Mouse (Mus musculus) thymus, postnatal 4 days (tissue): Measurements from ENCODE around the gene Plxnd1.

Source experiments
- DNase-seq: peaks from one replicate; pipeline ENCODE4 v3.0.0; 2021

Gene Plxnd1

GRCm38 (mm10) chr6:115998758-115999157 lies 4.0 kb upstream of the Plxnd1 start:
- DNase-seq: peak; percentile 9

GRCm38 (mm10) chr6:115997726-115998311 lies 3.0 kb upstream of the Plxnd1 start:
- no peak for DNase-seq

- DNase-seq: peak; percentile 76
These were observed 1.5 kb upstream of the Plxnd1 start for GRCm38 (mm10) chr6:115996171-115996851.

- DNase-seq: peak; percentile 50
These were observed 731 bp upstream of the Plxnd1 start for GRCm38 (mm10) chr6:115995531-115995941.

GRCm38 (mm10) chr6:115994146-115994876 lies 494 bp downstream of the Plxnd1 start:
- DNase-seq: peak; percentile 69

GRCm38 (mm10) chr6:115993463-115994145 lies 1.2 kb downstream of the Plxnd1 start:
- DNase-seq: peak; percentile 79

GRCm38 (mm10) chr6:115992981-115993380 lies 1.8 kb downstream of the Plxnd1 start:
- DNase-seq: peak; percentile 51

DNA sequence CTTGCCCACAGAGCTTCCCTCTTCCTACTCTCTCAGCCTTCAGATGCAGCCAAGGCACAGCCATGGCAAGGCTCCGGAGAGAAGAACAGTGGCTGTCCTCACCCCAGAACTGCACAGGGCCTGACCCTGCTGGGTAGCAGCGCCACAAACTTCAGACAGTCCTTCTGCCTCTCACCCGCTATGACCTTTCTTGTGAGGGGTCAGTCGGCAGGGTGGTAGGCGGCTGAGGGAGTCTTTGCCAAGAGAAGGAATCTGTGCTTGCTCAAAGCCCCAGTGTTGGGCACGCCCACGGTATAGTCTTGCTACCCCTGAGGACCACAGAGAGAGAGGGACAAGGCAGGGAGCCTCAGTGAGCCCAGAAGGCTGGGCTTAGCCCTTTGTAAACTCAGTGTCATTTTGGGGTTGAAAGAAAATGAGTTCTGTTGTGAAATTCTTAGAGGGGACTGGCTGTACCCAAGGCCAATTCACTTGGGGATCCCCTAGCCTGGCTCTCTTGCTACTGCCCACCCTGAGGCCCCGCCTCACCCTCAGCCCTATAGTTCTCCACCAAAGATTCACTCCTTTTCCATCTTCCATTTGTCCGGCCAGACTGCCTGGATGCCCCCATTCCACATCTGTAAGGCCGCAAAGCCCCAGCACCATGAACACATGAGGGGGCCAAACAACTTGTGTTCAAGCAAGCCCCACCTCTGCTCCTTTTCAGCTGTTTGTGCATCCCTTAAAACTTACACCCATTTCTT lies 2.8 kb downstream of the Plxnd1 start:
- peak; percentile 60 for DNase-seq

- peak; percentile 59 for DNase-seq
These were observed 3.5 kb downstream of the Plxnd1 start for GRCm38 (mm10) chr6:115991108-115991880.

DNA sequence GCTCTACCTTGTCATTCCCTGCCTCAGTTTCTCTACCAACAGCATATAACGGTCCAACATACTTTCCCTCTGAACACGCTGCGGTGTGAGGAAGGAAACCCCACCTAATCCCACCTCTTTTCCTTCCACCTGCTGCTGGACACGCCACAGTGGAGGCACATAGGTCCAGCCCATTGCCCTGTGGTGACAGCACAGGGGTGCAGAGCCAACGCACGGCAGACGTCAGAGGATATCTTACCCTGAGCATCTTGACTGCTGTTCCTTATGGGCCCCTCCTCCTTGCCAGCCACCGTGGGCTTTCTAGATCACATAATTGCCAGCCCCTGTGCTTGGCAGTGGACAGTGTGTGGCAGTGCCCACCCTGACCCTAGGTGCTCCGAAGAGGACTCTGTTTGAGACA lies 4.3 kb downstream of the Plxnd1 start:
- DNase-seq: peak; percentile 57

DNA sequence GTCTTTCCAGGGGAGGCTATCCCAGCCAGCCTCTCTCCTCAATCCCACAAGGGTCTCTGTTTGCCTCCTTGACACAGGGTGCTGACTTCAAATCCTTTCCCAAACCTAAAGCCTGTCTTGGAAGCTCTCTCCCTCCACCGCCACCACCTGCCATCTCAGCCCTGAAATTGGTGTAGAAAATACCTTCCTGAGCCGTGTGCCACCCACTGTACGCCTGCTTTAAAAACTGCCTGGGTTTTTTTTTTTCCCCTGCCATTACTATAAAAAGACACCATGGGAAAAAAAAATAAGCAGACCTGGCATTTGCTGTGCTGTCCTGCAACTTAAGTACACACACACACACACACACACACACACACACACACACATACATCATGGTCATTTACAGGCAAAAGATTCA lies 4.7 kb downstream of the Plxnd1 start:
- DNase-seq: no peak

GRCm38 (mm10) chr6:115989607-115990006 lies 5.2 kb downstream of the Plxnd1 start:
- DNase-seq: peak; percentile 83

GRCm38 (mm10) chr6:115989032-115989431 lies 5.8 kb downstream of the Plxnd1 start:
- peak; percentile 57 for DNase-seq

GRCm38 (mm10) chr6:115987096-115987747 lies 7.6 kb downstream of the Plxnd1 start:
- DNase-seq: no peak

DNA sequence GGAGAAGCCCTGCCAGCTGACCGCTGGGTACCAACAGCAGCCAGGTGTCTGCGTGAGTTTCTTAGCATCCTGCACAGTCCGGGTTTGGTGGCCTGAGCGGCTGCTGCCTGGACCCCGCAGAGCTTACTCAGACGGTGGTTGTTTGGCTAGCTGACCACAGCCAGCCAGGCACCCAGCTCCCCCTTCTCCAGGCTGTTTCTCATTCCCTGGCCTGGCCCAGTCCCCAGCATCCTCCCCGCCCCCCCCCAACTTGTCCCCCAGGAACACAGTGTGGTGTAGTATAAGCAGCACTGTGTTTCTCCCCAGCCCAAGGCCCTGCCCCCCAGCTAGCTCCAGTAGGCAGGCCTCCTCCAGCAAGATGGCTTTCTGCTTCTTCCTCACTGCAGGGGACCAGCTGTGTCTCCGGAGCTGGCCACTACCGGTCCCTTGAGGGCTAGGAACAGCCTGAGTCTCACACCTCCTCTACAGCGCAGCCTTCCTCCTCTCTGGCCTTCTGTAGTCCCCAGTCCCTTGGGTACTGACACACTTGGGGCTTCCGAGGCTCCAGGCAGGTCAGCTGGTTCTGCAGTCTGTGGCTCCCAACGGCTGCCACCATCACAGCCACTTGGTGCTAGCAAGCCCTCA lies 8.2 kb downstream of the Plxnd1 start:
- peak; percentile 54 for DNase-seq

DNA sequence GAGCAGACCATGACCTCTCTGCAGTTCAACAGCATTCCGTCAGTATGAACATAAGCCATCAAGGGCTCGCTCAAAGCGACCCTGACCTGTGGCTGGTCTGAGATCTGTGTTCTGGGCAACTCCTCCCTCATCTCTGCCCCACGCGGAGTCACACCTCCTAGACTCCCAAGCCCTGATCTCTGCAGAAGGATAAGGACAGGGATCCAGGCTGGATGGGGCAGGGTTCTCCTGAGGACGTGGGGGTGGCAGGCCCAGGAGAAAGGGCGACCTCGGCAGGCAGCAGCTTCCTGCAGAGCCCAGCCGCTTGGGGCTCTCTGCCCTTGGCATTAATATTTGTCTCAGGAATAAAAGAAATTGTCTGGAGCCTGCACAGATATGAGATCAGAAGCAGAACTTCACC lies 9.2 kb downstream of the Plxnd1 start:
- DNase-seq: no peak

GRCm38 (mm10) chr6:115984580-115984979 lies 10.2 kb downstream of the Plxnd1 start:
- DNase-seq: no peak

GRCm38 (mm10) chr6:115983306-115984038 lies 11.3 kb downstream of the Plxnd1 start:
- DNase-seq: no peak

DNA sequence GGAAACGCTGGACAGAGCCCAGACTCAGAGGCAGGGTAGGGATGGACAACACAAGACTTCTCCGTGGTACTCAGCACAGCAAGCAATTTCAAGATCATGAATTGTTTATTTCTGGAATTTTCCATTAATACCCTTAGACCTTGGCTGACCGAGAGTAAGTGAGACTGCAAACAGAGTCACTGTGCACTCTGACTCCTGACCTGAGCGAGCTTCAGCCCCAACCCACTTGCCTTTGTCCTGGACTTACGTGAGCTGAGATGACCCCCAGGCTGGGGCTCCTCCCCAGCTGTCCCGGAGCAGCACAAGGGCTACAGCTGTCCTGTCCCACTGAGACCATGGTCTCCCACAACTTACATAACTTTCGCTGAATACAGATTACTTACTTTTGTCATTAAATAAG lies 11.9 kb downstream of the Plxnd1 start:
- DNase-seq: no peak

- peak; percentile 74 for DNase-seq
These were observed 16.2 kb downstream of the Plxnd1 start for GRCm38 (mm10) chr6:115978596-115978995.
